Mouse (Mus musculus): ENCODE measurements around the gene Ddx17.

DNA sequence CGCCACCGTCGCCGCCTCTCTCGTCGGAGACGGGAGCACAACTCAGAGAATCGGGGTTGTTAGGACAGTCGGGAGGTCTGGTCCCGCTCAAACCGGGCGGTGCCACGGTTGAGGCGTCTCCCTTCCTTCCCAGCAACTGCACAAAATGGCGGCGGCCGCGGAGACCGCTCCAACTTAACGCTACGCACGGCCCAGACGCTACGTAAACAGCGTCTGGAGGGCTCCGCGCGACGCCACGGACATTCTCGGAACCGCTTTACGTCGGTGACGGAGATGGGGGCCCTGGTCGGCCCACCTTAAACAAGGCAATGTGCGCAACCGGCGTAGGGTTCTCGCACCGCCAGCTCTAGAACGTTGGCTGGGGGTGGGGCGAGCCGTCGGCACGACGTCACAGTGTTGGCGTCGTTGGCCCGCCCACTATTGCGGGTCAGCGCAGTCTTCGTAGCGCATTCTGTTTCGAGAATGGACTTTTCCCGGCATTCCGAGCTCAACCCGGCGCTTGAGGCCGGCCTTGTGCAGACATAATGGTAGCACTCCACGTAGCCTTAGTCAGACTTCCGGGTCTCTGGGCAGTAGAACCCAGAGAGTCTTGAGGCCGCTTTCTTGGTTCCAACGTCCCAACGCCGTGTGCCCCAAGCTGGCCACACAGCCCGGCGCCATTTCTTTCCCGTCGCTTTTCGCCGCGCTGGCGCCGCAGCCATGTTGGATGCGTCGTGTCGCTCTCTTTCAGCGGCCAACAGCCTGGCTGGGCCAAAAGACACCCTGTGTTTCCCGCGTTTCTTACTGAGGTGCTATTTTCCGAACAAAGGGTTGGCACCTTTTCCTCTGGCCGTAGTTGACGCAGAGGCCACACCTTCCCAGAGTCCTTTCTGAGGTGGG is at the start of gene Ddx17:
- no peak for TF ChIP-seq CTCF (IDR thresholded peaks at IDR 0.05; ENCODE audit: extremely low read depth, insufficient read length, insufficient replicate concordance, low read depth, low read length)
- peak; percentile 87 for TF ChIP-seq POLR2A (IDR thresholded peaks at IDR 0.05; ENCODE audit: low read depth, low read length)

Data from small intestine, adult 2 months (tissue).